Mouse (Mus musculus) CD8-positive naive resting alpha-beta T cell, adult 2 months (primary cell): Measurements from ENCODE around the gene Nav3.
"Not testable (repeated sequence)": the region's sequence is repeated elsewhere in the genome, so short reads cannot be mapped to it uniquely, and the experiment has no call there.

Experiments used
- DNase-seq, 2 experiments: peaks; one replicate each; pipeline ENCODE4 v3.0.0; 2022; ENCODE audit warnings: low read depth in 2 of 2, low spot score in 2 of 2

Nav3 gene

GRCm38 (mm10) chr10:110085903-110086302 is 370.1 kb downstream of the Nav3 start:
- no peak for DNase-seq

DNA sequence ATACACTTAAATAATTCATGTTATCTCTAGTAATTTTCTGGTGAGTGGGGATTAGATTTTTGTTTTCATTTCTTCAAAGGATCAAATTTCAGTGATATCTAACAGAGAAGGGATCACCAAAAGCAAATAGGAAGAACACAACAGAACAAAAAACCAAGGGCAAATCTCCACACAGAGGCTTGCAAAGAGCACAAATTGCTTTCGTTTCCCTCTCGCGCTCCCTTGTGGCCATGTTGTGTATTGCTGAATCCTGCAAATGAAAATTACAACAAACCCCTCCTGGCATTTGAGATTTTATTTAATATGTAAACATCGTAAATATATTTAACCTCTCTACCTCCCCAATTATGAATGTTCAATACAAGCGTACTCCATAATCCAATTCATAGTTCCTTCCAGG is 370.8 kb downstream of the Nav3 start:
- DNase-seq, result no peak

DNA sequence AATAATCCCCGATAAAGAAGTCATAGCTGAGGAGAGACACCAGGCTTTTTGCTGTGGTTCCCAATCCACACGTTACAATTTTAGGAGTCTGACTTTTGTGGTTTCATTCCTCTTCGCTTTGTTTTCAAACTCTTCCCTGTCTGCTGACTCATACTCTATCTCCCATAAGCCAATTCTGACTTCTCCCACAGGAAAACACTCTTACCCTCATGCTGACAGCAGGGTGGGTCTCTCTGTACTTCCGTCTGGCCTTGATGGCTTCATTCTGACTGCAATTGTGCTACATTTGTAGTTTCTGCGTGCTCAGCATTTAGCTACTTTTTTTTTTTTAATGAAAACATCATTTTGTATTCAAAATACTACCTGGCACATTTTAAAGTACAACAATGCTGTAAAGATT is 379.4 kb downstream of the Nav3 start:
- no peak for DNase-seq

GRCm38 (mm10) chr10:110072355-110072754 is 383.6 kb downstream of the Nav3 start:
- no peak for DNase-seq

DNA sequence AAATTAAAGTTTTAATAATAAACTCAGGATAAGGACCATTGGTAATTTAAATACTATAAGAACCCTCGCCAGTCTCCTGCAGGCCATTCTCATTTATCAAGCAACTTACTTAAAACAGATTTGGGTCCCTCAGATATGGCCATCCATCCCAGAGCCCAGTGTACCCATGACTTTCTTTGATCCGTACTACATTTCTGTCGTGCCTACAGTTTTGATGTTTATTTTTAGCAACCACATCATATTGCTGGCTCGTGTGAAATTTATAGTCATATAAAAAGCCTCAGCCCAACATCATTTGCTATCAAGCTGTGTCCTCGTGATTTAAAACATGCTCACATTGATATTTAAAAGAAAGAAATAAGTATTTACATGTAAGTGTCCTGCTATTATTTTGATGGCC is 394.8 kb downstream of the Nav3 start:
- DNase-seq, result no peak

GRCm38 (mm10) chr10:110037547-110037946 is 418.5 kb downstream of the Nav3 start:
- DNase-seq, result no peak

DNA sequence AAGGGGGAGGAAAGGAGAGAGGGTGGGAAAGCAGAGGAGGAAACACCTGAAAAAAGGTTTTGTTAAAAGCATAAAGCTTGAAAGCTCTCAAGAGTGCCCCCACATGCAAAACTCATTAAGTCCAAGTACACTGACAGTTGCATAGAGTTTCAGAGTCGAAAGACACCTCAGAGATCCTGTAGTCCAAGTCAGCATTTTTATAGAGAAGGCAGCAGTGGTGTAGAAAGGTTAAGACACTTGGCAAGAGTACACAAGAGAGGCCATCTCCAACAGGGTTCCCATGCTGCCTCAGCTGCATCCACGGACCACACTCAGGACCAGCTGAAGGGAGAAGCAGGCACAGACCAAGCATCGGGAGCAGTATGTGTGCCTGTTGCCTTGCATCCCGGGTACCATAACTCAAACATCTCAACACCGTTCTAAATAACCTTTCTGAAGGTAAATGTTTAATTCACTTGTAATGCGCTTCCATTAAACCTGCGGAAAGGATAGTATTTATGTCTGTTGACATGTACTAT is 421.4 kb downstream of the Nav3 start:
- DNase-seq, result no peak

- not testable (repeated sequence) for DNase-seq
Measured at GRCm38 (mm10) chr10:110024897-110025296, 431.1 kb downstream of the Nav3 start.

DNA sequence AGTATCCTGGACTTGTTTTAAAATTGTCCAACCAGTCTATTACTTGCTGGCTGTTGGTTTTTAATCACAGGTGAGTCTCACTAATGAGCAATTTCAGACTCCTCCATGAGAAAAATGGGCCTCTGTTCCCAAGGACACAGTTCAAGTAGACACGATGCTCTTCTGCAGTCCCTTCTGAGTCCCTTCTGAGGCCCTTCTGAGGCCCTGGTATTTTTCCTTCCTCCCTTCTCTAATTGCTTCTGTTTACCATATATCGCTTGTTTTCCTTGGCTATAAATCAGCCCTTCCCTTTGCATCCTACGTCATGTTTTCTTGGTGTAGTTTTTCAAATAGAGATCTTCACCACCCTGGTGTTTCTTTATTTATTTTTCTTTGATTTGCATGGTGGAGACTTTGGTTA is 433.9 kb downstream of the Nav3 start:
- DNase-seq, result no peak

DNA sequence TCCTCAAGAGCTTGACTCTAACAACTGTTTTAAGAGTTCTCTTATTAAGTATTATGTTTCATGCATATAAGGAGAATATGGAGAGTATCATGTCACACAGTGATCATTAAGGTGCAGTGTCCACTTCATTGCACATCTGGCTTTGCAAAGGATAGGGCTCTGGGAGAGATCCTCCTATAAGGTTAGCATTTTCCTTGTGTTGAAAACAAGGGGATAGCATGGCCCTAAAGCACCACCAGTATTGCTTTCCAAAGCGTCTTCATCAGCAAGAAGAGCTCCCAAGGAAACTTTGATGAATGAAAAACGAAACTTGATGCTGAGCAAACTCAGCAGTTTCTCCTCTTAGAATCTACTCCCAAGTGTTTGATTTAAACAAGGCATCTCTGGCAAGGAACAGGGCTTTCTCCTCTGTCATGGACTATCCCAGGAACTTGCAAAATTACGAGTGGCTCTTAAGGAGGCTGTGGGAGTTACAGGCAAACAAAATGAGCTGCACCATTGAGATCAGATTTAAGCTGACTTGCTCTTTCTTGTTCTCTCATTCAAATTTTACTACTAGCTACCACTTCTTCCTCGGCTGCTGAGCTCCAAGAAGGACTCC is 436.6 kb downstream of the Nav3 start:
- no peak for DNase-seq

DNA sequence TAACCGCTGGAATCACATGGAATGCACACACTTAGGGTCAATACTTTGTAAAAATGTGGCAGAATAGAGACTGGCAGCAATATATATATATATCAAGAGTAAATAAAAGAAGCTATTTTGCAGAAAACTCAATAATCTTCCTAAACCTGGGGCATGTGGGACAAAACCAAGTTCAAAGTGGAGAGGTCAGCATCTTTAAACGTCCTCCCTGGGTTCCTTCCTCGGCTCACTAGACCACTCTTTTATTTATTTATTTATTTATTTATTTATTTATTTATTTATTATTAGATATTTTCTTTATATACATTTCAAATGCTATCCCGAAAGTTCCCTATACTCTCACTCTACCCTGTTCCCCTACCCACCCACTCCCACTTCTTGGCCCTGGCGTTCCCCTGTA is 454.7 kb downstream of the Nav3 start:
- not testable (repeated sequence) for DNase-seq

- DNase-seq, result no peak
Measured at GRCm38 (mm10) chr10:110000755-110001247, 455.2 kb downstream of the Nav3 start.

DNA sequence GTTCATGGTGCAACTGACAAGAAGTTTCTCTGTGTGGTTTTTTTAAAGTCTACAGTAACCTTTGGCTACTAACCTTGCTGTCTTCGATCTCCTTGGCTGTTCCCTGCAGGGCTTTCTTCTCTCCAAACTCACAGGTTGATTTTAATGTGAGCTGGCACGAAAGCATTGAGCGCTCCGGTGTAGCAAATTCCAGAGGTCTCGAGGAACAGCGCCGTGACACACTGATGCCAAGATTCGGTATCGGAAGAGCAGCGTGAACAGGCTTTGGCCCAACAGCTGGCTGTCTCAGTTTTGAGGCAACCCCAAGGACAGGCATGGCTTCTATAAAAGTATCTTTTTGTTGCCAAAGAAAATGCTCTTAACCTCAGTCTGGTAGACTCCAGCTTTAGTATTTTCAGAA is 456.1 kb downstream of the Nav3 start:
- DNase-seq, result no peak

DNA sequence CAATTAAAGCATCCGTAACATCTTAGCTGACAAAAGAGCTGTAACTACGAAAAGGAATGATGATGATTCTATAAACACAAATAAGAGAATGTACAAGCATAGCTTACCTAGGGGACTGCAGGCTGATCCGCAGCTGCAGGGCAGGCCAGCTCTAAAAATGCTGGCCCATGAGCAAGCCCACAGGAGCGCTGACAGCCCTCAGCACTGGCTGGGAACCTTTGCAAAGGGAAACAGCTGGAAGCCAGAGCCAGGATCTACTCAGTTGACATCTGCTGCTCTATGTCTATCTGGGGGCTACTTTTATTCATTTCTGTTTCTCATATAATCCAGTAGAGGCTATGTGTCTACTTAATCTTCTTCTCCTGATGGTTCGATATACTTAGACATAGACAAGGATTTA is 461.7 kb downstream of the Nav3 start:
- no peak for DNase-seq

DNA sequence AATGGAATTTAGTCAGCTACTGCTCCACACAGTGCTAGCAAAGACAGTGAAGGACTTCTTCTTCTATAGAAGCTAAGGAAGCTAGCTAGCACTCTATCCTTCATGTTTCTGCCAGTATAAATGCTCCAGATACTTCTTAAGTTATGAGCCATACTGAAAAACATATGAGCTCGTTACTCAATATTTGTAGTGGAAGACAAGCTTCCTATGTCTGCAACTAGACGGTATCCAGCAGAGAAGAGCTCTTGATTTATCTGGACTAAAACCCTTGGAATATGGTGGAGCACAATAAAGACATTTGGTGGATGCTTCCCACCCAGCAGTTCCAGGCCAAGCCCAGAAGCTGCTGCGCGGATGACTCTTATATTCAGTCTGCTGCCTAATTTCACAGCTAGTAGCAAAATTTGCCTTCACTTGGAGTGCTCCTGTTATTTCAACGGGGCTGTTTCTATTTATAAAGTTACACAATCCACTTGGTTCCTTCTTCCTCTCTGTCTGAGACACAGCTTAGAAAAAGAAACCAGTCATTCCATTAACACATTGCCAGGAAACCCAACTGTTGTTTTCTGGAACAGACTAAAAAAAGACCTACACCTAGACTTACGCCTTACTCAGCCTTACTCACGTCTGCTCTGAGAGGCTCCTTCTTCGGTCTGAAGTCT is 470.0 kb downstream of the Nav3 start:
- DNase-seq, result no peak

DNA sequence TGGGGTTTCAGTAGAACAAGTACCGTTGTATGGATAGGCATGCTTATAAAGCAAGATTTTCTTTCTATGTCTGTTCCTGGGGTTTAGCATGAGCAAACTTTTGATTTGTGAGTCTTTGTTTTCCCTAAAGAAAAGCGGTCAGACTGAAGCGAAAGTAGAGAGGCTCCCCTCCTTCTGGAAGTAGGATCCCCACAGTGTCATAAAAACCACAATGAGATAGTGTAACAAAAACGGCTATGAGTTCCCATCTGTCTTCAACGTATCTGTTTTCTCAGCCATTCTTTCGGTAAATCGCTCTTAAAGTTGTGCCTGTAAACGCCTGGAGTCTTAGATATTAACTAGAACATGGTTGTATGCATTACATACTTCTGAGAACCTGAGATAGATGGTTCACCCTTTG is 479.7 kb downstream of the Nav3 start:
- DNase-seq, result no peak

- DNase-seq, result no peak
Measured at GRCm38 (mm10) chr10:109974177-109974576, 481.8 kb downstream of the Nav3 start.

DNA sequence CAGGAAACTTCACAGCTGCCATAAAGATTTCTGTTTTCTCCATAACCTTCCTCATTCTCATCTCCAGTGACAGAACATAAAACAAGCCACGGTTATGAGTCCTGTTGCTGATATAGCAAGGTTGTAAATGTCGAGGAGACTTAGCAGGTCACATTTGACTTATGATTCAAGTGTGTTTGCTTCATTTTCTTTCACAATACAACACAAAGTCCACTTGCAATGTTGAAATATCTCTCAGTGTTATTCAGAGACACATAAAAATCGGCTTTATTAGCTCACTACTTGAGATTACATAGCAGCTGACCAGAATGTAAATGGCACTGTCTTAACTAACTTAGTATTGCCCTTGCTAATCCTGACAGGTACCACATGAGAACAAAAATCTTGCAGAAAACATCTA is 482.5 kb downstream of the Nav3 start:
- no peak for DNase-seq

DNA sequence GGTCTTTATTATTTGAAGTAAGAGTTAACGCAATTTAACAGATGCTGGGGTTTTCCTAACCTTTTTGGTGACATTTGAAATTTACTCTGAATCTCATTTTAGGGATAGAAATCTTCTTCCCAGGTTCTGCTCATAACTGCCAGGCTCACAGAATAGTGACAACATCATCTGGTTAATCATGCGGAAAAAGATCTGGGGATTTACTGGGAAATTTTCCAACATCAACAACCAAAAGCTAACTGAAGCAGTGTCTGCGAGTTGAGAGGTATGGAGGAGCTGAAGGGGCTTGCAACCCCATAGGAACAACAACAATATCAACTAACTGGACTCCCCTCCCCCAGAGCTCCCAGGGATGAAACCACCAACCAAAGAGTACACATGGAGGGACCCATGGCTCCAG is 505.7 kb downstream of the Nav3 start:
- DNase-seq, result no peak

DNA sequence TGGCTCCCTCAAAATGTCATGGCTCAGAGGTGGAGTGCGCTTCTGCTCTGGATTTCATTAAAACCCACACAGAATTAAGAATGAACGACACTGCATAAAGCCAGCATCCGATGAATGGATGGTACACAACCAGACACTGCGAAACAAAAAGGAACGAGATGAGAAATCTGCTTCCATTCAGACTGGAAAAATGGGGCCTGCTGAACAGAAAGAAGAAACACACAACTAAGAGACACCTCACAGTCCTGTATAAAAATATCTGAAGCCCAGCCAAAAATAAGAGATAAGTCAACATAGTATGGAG is 526.7 kb downstream of the Nav3 start:
- no peak for DNase-seq

- DNase-seq, result no peak
Measured at GRCm38 (mm10) chr10:109928547-109929318, 527.3 kb downstream of the Nav3 start.

DNA sequence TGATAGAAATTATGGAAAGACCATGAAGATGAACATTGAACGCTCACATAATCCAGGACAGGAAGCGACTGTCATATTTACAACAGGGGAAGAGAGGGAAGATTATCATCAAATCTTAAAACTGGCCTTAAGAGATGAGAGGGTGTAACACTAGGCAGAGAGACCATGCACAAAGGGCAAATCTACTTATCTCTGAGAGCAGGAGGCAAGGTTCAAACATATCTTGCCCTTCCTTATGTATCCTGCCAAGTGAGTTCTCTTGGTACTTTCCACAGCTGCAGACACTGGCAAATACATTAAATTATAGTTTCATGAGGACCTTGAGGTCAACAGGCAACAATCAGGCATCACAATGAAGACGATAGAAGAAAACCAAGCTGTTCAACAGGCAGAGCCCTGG is 529.9 kb downstream of the Nav3 start:
- DNase-seq, result no peak
